Mouse (Mus musculus) ES-E14 (cell line): ENCODE measurements around the gene Apol7b.

Experiments used
- ZC3H11A ChIP-seq: IDR thresholded peaks from 2 replicates; pipeline ENCODE4 v1.6.1; 2012; ENCODE audit warnings: low read depth, mild to moderate bottlenecking, inconsistent platforms, low read length, borderline replicate concordance
- ZNF384 ChIP-seq: IDR thresholded peaks from 2 replicates; pipeline ENCODE4 v1.6.1; 2012; ENCODE audit warnings: low read depth, low read length, inconsistent platforms

- TF ChIP-seq ZC3H11A, result no peak
- TF ChIP-seq ZNF384, result no peak
These were observed 35.0 kb upstream of the Apol7b start for GRCm38 (mm10) chr15:77482140-77482794.
